Mouse (Mus musculus): ENCODE measurements around the gene Rbm42.

The Rbm42 gene

GRCm38 (mm10) chr7:30649591-30650540 is at the start of gene Rbm42:
Rbm42 (minus strand) TSS chr7:30650317.
- peak; percentile 96 to 98 for DNase-seq (ENCODE audit: low spot score in 2 of 2)

GRCm38 (mm10) chr7:30698589-30698988 is 48.5 kb upstream of the Rbm42 start, which contains the start of gene 2200002J24Rik:
2200002J24Rik (plus strand) TSS chr7:30698926.
- no peak for DNase-seq (ENCODE audit: low spot score in 2 of 2)

GRCm38 (mm10) chr7:30698101-30698500 is 48.0 kb upstream of the Rbm42 start:
- no peak for DNase-seq (ENCODE audit: low spot score in 2 of 2)

DNA sequence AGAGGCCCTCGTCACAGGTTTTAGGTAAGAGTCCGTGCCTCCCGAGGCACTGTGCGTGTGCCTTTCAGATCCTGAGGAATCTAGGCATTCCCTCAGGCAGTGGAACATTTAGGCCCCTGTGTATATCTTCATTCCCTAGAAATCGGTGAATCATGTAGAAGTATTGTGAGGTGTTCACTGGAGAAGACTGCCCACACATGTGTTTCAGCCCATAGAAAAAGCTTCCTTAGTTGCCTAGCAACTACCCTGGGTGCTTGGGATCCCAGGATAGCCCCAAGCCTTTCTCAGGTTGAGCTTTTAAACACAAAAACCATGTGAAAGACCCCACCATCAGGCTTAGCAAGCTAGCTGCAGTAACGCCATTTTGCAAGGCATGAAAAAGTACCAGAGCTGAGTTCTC is 38.2 kb upstream of the Rbm42 start:
- no peak for DNase-seq (ENCODE audit: low spot score in 2 of 2)

DNA sequence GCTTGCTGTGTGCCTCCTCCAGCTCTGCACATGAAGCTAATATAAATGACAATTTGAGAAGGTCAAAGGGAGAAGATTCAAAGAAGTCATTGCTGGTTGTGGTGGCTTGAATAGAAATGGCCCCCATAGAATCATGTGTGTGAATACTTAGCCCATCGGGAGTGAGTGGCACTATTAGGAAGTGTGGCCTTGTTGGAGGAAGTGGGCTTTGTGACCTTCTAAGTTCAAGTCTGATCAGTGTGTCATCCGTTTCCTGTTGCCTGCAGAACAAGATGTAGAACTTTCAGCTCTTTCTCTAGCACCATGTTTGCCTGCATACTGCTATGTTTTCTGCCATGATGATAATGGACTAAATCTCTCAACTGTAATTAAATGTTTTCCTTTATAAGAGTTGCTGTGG is 33.3 kb upstream of the Rbm42 start:
- DNase-seq (ENCODE audit: low spot score in 2 of 2), result no peak

GRCm38 (mm10) chr7:30681897-30682296 is 31.8 kb upstream of the Rbm42 start:
- no peak for DNase-seq (ENCODE audit: low spot score in 2 of 2)

- DNase-seq (ENCODE audit: low spot score in 2 of 2), result no peak
Measured at GRCm38 (mm10) chr7:30678263-30678975, 28.3 kb upstream of the Rbm42 start.

DNA sequence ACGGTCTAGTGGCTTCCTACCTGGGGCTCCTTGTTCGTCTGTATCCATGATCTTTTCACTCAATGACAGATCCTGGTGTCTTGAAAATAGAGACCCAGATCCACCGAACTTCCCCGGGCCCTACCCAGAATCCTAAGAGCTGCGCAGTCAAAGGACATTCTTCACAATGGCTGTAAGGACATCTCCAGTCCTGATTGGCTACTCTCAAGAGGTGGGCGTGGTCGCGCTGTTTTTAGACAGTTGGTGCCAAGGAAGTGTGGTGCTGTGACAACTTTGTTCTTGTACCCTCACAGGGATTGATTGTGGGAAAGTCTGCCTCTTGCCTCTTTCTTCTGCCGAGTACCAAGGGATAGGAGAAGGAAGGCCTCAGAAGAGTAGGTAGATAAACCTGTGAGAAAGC is 21.4 kb upstream of the Rbm42 start, which contains the start of gene Pmis2:
Gene Pmis2 (minus strand): TSS at position 126 of the 400 bp plus-strand sequence.
- no peak for DNase-seq (ENCODE audit: low spot score in 2 of 2)

DNA sequence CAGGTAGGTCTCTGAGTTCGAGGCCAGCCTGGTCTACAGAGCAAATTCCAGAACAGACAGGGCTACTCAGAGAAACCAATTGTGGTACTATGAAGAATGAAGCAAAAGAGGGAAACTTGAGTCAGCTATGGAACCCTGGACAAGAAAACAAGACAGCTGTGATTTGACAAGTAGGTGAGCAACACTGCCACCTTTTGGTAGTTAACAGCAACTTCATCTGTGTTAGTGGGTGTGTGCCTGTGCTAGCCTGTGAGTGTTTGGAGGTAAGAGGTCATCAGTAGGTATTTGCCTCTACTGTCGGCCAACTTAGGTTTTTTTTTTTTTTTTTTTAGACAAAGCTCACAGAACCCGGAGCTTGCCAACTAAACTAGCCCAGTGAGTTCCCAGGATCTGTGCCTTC is 19.1 kb upstream of the Rbm42 start:
- DNase-seq (ENCODE audit: low spot score in 2 of 2), result no peak

DNA sequence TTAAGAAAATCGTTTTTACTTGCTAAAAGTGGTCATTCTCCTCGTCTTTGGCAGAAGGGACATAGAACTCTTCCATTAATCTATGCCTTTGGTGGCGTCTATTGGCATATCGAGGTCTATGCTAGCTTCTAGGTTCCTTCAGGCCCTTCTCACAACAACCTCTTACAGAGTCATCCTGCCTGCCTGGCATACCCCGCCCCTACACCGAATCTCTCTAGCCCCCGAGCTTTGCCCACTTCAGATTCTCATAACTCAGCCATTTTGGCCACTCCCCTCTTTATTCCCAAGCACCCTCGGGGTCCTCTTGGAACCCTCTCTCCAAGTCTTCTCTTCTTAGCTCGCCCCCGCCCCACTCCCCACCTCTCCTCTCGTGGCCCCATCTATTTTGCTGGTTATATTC is 15.2 kb upstream of the Rbm42 start:
- DNase-seq (ENCODE audit: low spot score in 2 of 2), result peak in 1 of 2 experiments; percentile 18

GRCm38 (mm10) chr7:30664529-30665200 is 14.5 kb upstream of the Rbm42 start, which contains the start of gene Haus5:
Haus5 (minus strand) TSS chr7:30664994.
- DNase-seq (ENCODE audit: low spot score in 2 of 2), result peak; percentile 77 to 91

GRCm38 (mm10) chr7:30639083-30639482 is 11.0 kb downstream of the Rbm42 start:
- no peak for DNase-seq (ENCODE audit: low spot score in 2 of 2)

- no peak for DNase-seq (ENCODE audit: low spot score in 2 of 2)
Measured at GRCm38 (mm10) chr7:30636395-30636794, 13.7 kb downstream of the Rbm42 start.

DNA sequence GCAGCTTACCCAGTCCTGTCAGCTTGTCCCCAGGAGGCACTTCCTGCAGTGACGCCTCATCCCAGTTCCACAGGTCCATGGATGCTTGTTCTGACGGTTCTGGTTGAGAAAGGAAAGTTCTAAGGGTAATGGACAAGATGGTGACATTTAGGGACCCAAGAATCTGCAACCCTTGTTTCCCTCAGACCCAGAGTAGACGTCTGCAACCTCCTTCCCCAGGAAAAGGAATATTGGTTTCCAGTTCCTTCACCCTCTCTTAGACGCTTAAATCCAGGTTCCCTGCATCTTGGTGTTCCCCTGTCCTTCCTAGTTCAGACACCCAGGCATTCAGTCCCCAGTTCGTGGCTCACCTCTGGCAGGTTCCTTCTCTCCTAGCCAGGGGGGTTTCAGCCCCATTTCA is 14.4 kb downstream of the Rbm42 start, which contains the start of gene Etv2:
Gene Etv2 (minus strand): TSS at position 101 of the 400 bp plus-strand sequence.
- no peak for DNase-seq (ENCODE audit: low spot score in 2 of 2)

- DNase-seq (ENCODE audit: low spot score in 2 of 2), result no peak
Measured at GRCm38 (mm10) chr7:30634621-30635020, 15.5 kb downstream of the Rbm42 start.

GRCm38 (mm10) chr7:30633762-30634412 is 16.2 kb downstream of the Rbm42 start:
- no peak for DNase-seq (ENCODE audit: low spot score in 2 of 2)

GRCm38 (mm10) chr7:30629013-30629412 is 21.1 kb downstream of the Rbm42 start:
- no peak for DNase-seq (ENCODE audit: low spot score in 2 of 2)

- no peak for DNase-seq (ENCODE audit: low spot score in 2 of 2)
Measured at GRCm38 (mm10) chr7:30626647-30627046, 23.5 kb downstream of the Rbm42 start.

GRCm38 (mm10) chr7:30625530-30626384 is 24.4 kb downstream of the Rbm42 start, which contains the start of gene Cox6b1:
Cox6b1 (minus strand) TSS chr7:30626151.
- peak in 1 of 2 experiments; percentile 80 for DNase-seq (ENCODE audit: low spot score in 2 of 2)

DNA sequence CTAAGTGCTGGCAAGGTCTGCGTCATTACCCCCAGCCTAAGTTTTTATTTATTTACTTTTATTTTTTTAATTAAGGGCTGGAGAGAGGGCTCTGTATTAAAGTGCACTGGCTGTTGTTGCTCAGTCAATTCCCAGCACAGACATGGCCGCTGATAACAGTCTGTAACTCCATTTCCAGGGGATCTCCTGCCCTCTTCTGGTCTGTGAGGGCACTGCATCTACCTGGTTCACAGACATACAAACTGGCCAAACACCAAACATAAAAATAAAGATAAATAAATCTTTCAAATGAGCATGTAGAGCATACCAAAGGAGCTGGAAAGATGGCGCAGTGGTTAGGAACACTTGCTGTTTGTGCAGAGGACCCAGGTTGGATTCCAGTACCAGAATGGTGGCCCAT is 30.9 kb downstream of the Rbm42 start:
- DNase-seq (ENCODE audit: low spot score in 2 of 2), result no peak
